8 mouse cellular contexts compared by ENCODE assay signal in the genomic region with DNA sequence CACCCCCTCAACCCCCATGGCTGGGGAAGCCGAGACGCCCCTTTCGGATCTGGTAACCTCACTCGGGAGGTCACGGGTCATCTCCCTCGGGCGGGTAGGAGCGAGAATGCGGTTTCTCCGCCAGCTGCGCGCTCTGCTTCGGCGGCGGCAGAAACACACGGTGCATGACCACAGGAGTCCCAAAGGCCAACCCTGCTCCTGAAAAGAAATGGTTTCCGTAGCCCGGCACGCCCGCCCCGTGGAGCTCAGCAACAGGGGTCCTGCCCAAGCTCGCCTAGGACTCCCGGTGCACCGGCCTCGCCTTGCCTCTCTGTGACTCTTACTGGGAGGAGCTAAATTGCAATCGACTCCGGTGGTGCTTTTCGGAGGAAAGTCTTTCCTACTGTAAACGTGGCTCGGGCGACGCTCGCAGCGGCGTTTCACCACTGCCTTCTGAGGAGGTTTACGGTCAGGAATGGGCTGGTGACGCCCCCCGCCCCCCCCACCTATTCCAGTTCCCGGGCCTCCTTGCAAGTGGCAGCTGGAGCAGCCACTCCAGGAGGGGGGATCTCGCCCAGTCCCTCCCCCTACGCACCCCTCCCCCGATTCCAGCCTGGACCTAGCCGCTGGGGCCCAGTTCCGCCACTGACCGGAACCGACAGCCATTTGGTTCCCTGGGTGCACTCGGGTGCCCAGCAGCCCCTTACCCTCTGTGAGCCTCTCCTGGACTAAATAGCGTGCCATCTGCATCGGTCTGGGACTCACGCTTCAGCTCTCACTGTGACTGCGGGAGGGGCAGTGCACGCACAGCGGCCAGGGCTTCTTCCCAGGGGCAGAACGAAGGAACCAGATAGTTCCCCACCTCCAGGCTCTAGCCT. TPM values are rescaled to one million over a fixed set of nuclear protein-coding genes. Genes with fewer than 3 reads are reported as not detected.
A peak's percentile ranks its signal among the peaks of the same experiment; 100 is the strongest.
DNase-seq lines count a peak whose midpoint lies in the region; ATAC-seq and TF ChIP-seq lines count a peak whose summit lies in the region.

No protein-coding gene starts in this region.

- peaks cover 3% of the 10 kb centered on the region; the same call in 1 of the 2 replicates for H3K27me3 ChIP-seq in midbrain, embryonic 10.5 days (ENCODE audit: low read depth, poor library complexity, severe bottlenecking)

- peak overlapping the region; percentile 92 for H3K27ac ChIP-seq in cortical plate, adult 2 months (ENCODE audit: insufficient read depth, low read length)
- H3K27ac ChIP-seq in midbrain, embryonic 10.5 days (replicated peaks) = peak overlapping the region; percentile 94

- peak; percentile 26 for ATAC-seq in inflammation-experienced regulatory T-cells, adult 6 months
- ATAC-seq in erythroid progenitor cell, adult 5-6 weeks (replicated peaks; ENCODE audit: low FRiP score, poor library complexity, severe bottlenecking) = no peak

- WGBS in midbrain, embryonic 10.5 days = under 1% methylated on average over 54 of the region's 54 CpGs

- no peaks in the 10 kb centered on the region for H3K4me1 ChIP-seq in cortical plate, adult 2 months (ENCODE audit: control insufficient read depth, insufficient read depth, low read length)
- peaks cover 41% of the 10 kb centered on the region for H3K4me1 ChIP-seq in midbrain, embryonic 10.5 days

- peak; percentile 80 for DNase-seq in adipocyte (ENCODE audit: low spot score)
- peak; percentile 73 for DNase-seq in gastrocnemius, postnatal 10 days
- peak; percentile 84 for DNase-seq in left cerebral cortex, postnatal 4 days
- peak; percentile 84 for DNase-seq in midbrain, embryonic 10.5 days (ENCODE audit: low spot score)
- peak; percentile 17 for DNase-seq in spleen, adult 12 weeks (ENCODE audit: low spot score)

- TF ChIP-seq POLR2A in cortical plate, adult 2 months (IDR thresholded peaks at IDR 0.05; ENCODE audit: extremely low read depth, insufficient read depth, low read length) = peak; percentile 58; the same call in 1 of the 2 replicates

- TF ChIP-seq CTCF in cortical plate, adult 2 months (IDR thresholded peaks at IDR 0.05; ENCODE audit: extremely low read depth, insufficient read depth, low read length) = no peak

- H3K36me3 ChIP-seq in midbrain, embryonic 10.5 days = no peaks in the 10 kb centered on the region

- 0 out of 2 replicates have a peak, but pooled peaks cover 5% of the 10 kb centered on the region for H3K9me3 ChIP-seq in midbrain, embryonic 10.5 days (replicated peaks)

- peak overlapping the region; percentile 70 for H3K4me3 ChIP-seq in cortical plate, adult 2 months (ENCODE audit: insufficient read depth, low read length)
- peak overlapping the region; percentile 71 for H3K4me3 ChIP-seq in midbrain, embryonic 10.5 days

- intact Hi-C loops in left cerebral cortex, postnatal 4 days (cut with DNase I) = loop anchor here (2.0 to 5.0 kb wide), 4 partner anchors 56 to 874 kb away; no protein-coding TSS in a partner anchor

RNA-seq across cellular contexts. Expression of a gene that starts 4.9 kb away (rescaled TPM):
- polyA plus RNA-seq in cortical plate, adult 2 months (2012; rRNA removed) = 11.2 and 12.0 TPM in 2 replicates
- total RNA-seq in gastrocnemius, postnatal 10 days (2021) = 10 to 100 TPM; 23.8 to 37.5 TPM
- polyA plus RNA-seq in inflammation-experienced regulatory T-cells, adult 6 months (2017; shearing (Covaris generic)) = under 1 TPM in 2 of 3 experiments, not detected in 1; 0.08 to 0.15 TPM
- 100 to 1,000 TPM; 230 to 261 TPM for total RNA-seq in left cerebral cortex, postnatal 4 days (2021)
- polyA plus RNA-seq in midbrain, embryonic 10.5 days (2016; fragmentation: Nextera tagmentation; extraction: Ambion mirVana) = 65.0 and 94.6 TPM in 2 replicates
- 4.3 and 8.4 TPM in 2 replicates for total RNA-seq in erythroid progenitor cell, adult 5-6 weeks (2015; ENCODE audit: low replicate concordance)
- 1.9 and 5.0 TPM in 2 replicates for total RNA-seq in erythroid progenitor cell, adult 5-6 weeks (2017; ENCODE audit: low replicate concordance)

Comparison
In these comparisons a context has a peak if more than half of its experiments do, and no peak if none do; other contexts are left out.
1. DNase-seq: peak in every context shown above with its lines; median percentile 84 in left cerebral cortex, postnatal 4 days; 84 in midbrain, embryonic 10.5 days; 80 in adipocyte; 73 in gastrocnemius, postnatal 10 days; 17 in spleen, adult 12 weeks.
2. RNA of a gene that starts 4.9 kb away (total RNA-seq): 230 to 261 TPM in left cerebral cortex, postnatal 4 days; 23.8 to 37.5 TPM in gastrocnemius, postnatal 10 days and 1.9 to 8.4 TPM in erythroid progenitor cell, adult 5-6 weeks; every median in the first group is over 4 times any median in the second.